Mouse (Mus musculus): ENCODE results near the gene Tns4. TPM values are rescaled to one million over a fixed set of nuclear protein-coding genes. Genes with fewer than 3 reads are reported as not detected.

Gene Tns4
- polyA plus RNA-seq, 1 experiment from 2014 or later = 1.7 TPM

Other genes starting within 250 kb of the Tns4 start
- gene Wipf2, start 225.7 kb downstream of the Tns4 start, polyA plus RNA-seq (2015; fragmentation: Nextera tagmentation; extraction: Ambion mirVana) = 5.6 and 7.5 TPM in 2 replicates
- 40.6 and 53.2 TPM in 2 replicates for gene Cdc6, start 181.5 kb downstream of the Tns4 start, polyA plus RNA-seq (2015; fragmentation: Nextera tagmentation; extraction: Ambion mirVana)
- 40.4 and 41.0 TPM in 2 replicates for gene Rara, start 161.5 kb downstream of the Tns4 start, polyA plus RNA-seq (2015; fragmentation: Nextera tagmentation; extraction: Ambion mirVana)
- 0.27 and 0.51 TPM in 2 replicates for gene Gjd3, start 106.3 kb downstream of the Tns4 start, polyA plus RNA-seq (2015; fragmentation: Nextera tagmentation; extraction: Ambion mirVana)
- 298 and 329 TPM in 2 replicates for gene Top2a, start 65.1 kb downstream of the Tns4 start, polyA plus RNA-seq (2015; fragmentation: Nextera tagmentation; extraction: Ambion mirVana)
- 85.0 and 98.4 TPM in 2 replicates for gene Igfbp4, start 48.1 kb downstream of the Tns4 start, polyA plus RNA-seq (2015; fragmentation: Nextera tagmentation; extraction: Ambion mirVana)
- gene Ccr7, start 65.8 kb upstream of the Tns4 start, polyA plus RNA-seq (2015; fragmentation: Nextera tagmentation; extraction: Ambion mirVana) = 36.2 and 37.4 TPM in 2 replicates
- 227 and 240 TPM in 2 replicates for gene Smarce1, start 141.7 kb upstream of the Tns4 start, polyA plus RNA-seq (2015; fragmentation: Nextera tagmentation; extraction: Ambion mirVana)
- 1.7 and 2.0 TPM in 2 replicates for gene Krt222, start 154.8 kb upstream of the Tns4 start, polyA plus RNA-seq (2015; fragmentation: Nextera tagmentation; extraction: Ambion mirVana)
- 0.72 and 0.75 TPM in 2 replicates for gene Krt24, start 196.0 kb upstream of the Tns4 start, polyA plus RNA-seq (2015; fragmentation: Nextera tagmentation; extraction: Ambion mirVana)
- 0.35 and 0.39 TPM in 2 replicates for gene Krt25, start 233.6 kb upstream of the Tns4 start, polyA plus RNA-seq (2015; fragmentation: Nextera tagmentation; extraction: Ambion mirVana)
- gene Krt26, start 248.7 kb upstream of the Tns4 start, polyA plus RNA-seq (2015; fragmentation: Nextera tagmentation; extraction: Ambion mirVana) = not detected in 2 replicates